Mouse (Mus musculus) kidney, postnatal 36 days (tissue): ENCODE measurements around the gene Thy1.
A peak's percentile ranks its signal among the peaks of the same experiment; 100 is the strongest.

Experiments used
- DNase-seq, 2 experiments: peaks; one replicate each; pipeline ENCODE4 v3.0.0; 2021 to 2022; ENCODE audit warnings: mixed read lengths in 2 of 2

Gene Thy1

GRCm38 (mm10) chr9:44067241-44067959 is 24.2 kb downstream of the Thy1 start:
- no peak for DNase-seq

- DNase-seq, result no peak
Observed at GRCm38 (mm10) chr9:44067960-44068330, 24.8 kb downstream of the Thy1 start.

- no peak for DNase-seq
Observed at GRCm38 (mm10) chr9:44069252-44069651, 26.1 kb downstream of the Thy1 start.

- DNase-seq, result no peak
Observed at GRCm38 (mm10) chr9:44070113-44070843, 27.1 kb downstream of the Thy1 start.

GRCm38 (mm10) chr9:44070844-44071231 is 27.7 kb downstream of the Thy1 start:
- DNase-seq, result no peak

GRCm38 (mm10) chr9:44071914-44072598 is 28.9 kb downstream of the Thy1 start:
- DNase-seq, result no peak

- DNase-seq, result no peak
Observed at GRCm38 (mm10) chr9:44072599-44072915, 29.4 kb downstream of the Thy1 start.

GRCm38 (mm10) chr9:44073115-44073514 is 29.9 kb downstream of the Thy1 start:
- no peak for DNase-seq

- peak; percentile 66 to 83 for DNase-seq
Observed at GRCm38 (mm10) chr9:44074395-44075275, 31.5 kb downstream of the Thy1 start.

GRCm38 (mm10) chr9:44075276-44075995 is 32.3 kb downstream of the Thy1 start:
- peak; percentile 64 to 66 for DNase-seq

GRCm38 (mm10) chr9:44075996-44076763 is 33.0 kb downstream of the Thy1 start:
- peak; percentile 57 to 63 for DNase-seq

- peak; percentile 85 to 93 for DNase-seq
Observed at GRCm38 (mm10) chr9:44076764-44077120, 33.6 kb downstream of the Thy1 start.

GRCm38 (mm10) chr9:44077266-44077910 is 34.2 kb downstream of the Thy1 start:
- DNase-seq, result no peak

GRCm38 (mm10) chr9:44078136-44078797 is 35.1 kb downstream of the Thy1 start:
- DNase-seq, result peak; percentile 67 to 75

- DNase-seq, result peak; percentile 93 to 96
Observed at GRCm38 (mm10) chr9:44078955-44079756, 36.0 kb downstream of the Thy1 start.

- DNase-seq, result peak; percentile 86 to 96
Observed at GRCm38 (mm10) chr9:44079997-44080780, 37.0 kb downstream of the Thy1 start.

GRCm38 (mm10) chr9:44080953-44081352 is 37.8 kb downstream of the Thy1 start:
- peak; percentile 78 to 79 for DNase-seq

GRCm38 (mm10) chr9:44081581-44081980 is 38.4 kb downstream of the Thy1 start:
- no peak for DNase-seq

- peak in 1 of 2 experiments; percentile 1 for DNase-seq
Observed at GRCm38 (mm10) chr9:44082266-44082665, 39.1 kb downstream of the Thy1 start.
